Mouse (Mus musculus): ENCODE measurements around the gene Pdcd2l.

The Pdcd2l gene

GRCm38 (mm10) chr7:34196132-34197128, at the start of gene Pdcd2l:
Gene Pdcd2l (minus strand): TSS chr7:34196661.
- DNase-seq (ENCODE audit: low read depth, low spot score): peak; percentile 96

GRCm38 (mm10) chr7:34242176-34242575, 45.7 kb upstream of the Pdcd2l start:
- DNase-seq (ENCODE audit: low read depth, low spot score): peak; percentile 61

GRCm38 (mm10) chr7:34238086-34238485, 41.6 kb upstream of the Pdcd2l start:
- DNase-seq (ENCODE audit: low read depth, low spot score): no peak

- peak; percentile 41 for DNase-seq (ENCODE audit: low read depth, low spot score)
These were observed 39.1 kb upstream of the Pdcd2l start for GRCm38 (mm10) chr7:34235602-34236001.

- peak; percentile 32 for DNase-seq (ENCODE audit: low read depth, low spot score)
These were observed 38.4 kb upstream of the Pdcd2l start for GRCm38 (mm10) chr7:34234610-34235561.

- DNase-seq (ENCODE audit: low read depth, low spot score): peak; percentile 100
These were observed 37.6 kb upstream of the Pdcd2l start for GRCm38 (mm10) chr7:34233909-34234609.

- no peak for DNase-seq (ENCODE audit: low read depth, low spot score)
These were observed 36.6 kb upstream of the Pdcd2l start for GRCm38 (mm10) chr7:34232785-34233725.

- peak; percentile 93 for DNase-seq (ENCODE audit: low read depth, low spot score)
These were observed 33.7 kb upstream of the Pdcd2l start, which contains the start of gene Gpi1 for GRCm38 (mm10) chr7:34230116-34230515. Gene Gpi1 (minus strand): TSS chr7:34230336.

GRCm38 (mm10) chr7:34229691-34230111, 33.2 kb upstream of the Pdcd2l start:
- peak; percentile 65 for DNase-seq (ENCODE audit: low read depth, low spot score)

GRCm38 (mm10) chr7:34229153-34229552, 32.7 kb upstream of the Pdcd2l start:
- peak; percentile 51 for DNase-seq (ENCODE audit: low read depth, low spot score)

- no peak for DNase-seq (ENCODE audit: low read depth, low spot score)
These were observed 32.2 kb upstream of the Pdcd2l start for GRCm38 (mm10) chr7:34228641-34229040.

GRCm38 (mm10) chr7:34226846-34227245, 30.4 kb upstream of the Pdcd2l start:
- DNase-seq (ENCODE audit: low read depth, low spot score): no peak

GRCm38 (mm10) chr7:34226086-34226485, 29.6 kb upstream of the Pdcd2l start:
- no peak for DNase-seq (ENCODE audit: low read depth, low spot score)

- no peak for DNase-seq (ENCODE audit: low read depth, low spot score)
These were observed 27.8 kb upstream of the Pdcd2l start for GRCm38 (mm10) chr7:34224308-34224707.

- peak; percentile 30 for DNase-seq (ENCODE audit: low read depth, low spot score)
These were observed 25.9 kb upstream of the Pdcd2l start for GRCm38 (mm10) chr7:34222340-34222739.

GRCm38 (mm10) chr7:34221594-34222250, 25.3 kb upstream of the Pdcd2l start:
- DNase-seq (ENCODE audit: low read depth, low spot score): no peak

GRCm38 (mm10) chr7:34218496-34218895, 22.0 kb upstream of the Pdcd2l start:
- no peak for DNase-seq (ENCODE audit: low read depth, low spot score)

- no peak for DNase-seq (ENCODE audit: low read depth, low spot score)
These were observed 20.0 kb upstream of the Pdcd2l start for GRCm38 (mm10) chr7:34216474-34216873.

- no peak for DNase-seq (ENCODE audit: low read depth, low spot score)
These were observed 19.0 kb upstream of the Pdcd2l start for GRCm38 (mm10) chr7:34215481-34215880.

- no peak for DNase-seq (ENCODE audit: low read depth, low spot score)
These were observed 18.2 kb upstream of the Pdcd2l start for GRCm38 (mm10) chr7:34214644-34215043.

Data from ZHBTc4 (cell line).